Mouse (Mus musculus) CD4-positive, CD25-positive, alpha-beta regulatory T cell, adult 9 weeks (primary cell): ENCODE data around the gene Upk1b. TPM values are rescaled to one million over a fixed set of nuclear protein-coding genes. Genes with fewer than 3 reads are reported as not detected.

Experiments used
- polyA plus RNA-seq: library from polyadenylated mRNA; unstranded; fragments of 100-300 nt; shearing (Covaris generic); gene quantifications from one replicate; pipeline ENCODE4 v1.2.1, GENCODE M21; 2017

Gene Upk1b
- polyA plus RNA-seq: not detected

GRCm38 (mm10) chr16:38800091-38800490 lies at the start of gene Upk1b:
Gene Upk1b (minus strand): TSS chr16:38800328.

GRCm38 (mm10) chr16:38828649-38829048 lies 28.5 kb upstream of the Upk1b start, which contains the start of gene 4930435E12Rik:
Gene 4930435E12Rik (minus strand): TSS chr16:38828749.

GRCm38 (mm10) chr16:38742113-38742658 lies 57.9 kb downstream of the Upk1b start, which contains the start of gene B4galt4:
Gene B4galt4 (plus strand): TSS chr16:38742264.

Other genes with a start within 250 kb of the Upk1b start
- gene Tmem39a, start 241.6 kb downstream of the Upk1b start, polyA plus RNA-seq: 53.8 TPM
- gene Arhgap31, start 87.1 kb downstream of the Upk1b start, polyA plus RNA-seq: 44.1 TPM
- 7.2 TPM for gene B4galt4, start 58.1 kb downstream of the Upk1b start, polyA plus RNA-seq
- not detected for gene 4930435E12Rik, start 28.4 kb upstream of the Upk1b start, polyA plus RNA-seq
- gene Igsf11, start 92.3 kb upstream of the Upk1b start, polyA plus RNA-seq: not detected